Mouse (Mus musculus): ENCODE measurements at regions not wholly inside any gene's neighbourhood (a gene's known extent, or its start where the extent isn't known, plus 50 kb on each side); places are given as distances from the start of the nearest gene placed in this dataset.
A peak's percentile ranks its signal among the peaks of the same experiment; 100 is the strongest.

DNA sequence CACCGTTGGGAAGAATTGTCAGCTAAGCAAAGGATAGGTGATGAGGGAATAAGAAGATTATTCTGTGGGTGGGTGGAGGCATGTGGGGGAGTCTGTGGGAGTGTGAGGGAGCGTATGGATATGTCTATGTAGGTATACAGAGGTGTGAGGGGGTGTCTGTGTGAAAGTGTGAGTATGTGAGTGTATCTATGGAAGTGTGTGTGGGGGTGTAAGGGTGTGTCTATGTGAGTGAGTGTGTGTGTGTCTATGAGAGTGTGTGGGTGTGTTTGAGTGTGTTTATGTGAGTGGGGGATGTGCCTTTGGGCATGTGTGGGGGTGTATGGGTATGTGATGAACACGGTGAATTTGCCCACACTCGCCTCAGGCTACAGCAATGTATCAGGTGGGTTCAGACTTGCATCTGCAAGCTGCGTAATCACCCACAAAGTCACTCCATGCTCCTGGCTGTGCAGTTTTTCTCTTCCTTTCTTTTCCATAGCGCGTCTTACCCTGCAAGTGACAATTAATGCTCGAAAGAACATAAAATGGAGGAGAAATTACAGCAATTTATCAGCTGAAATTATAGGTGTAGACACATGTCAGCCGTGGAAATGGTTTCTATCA lies 60.7 kb upstream of the Bhlhe23 start:
- H3K9me3 ChIP-seq (ENCODE audit: control insufficient read depth, low read length): no peaks in the 10 kb centered on the region
- 63% methylated on average over 9 of the region's 9 CpGs for WGBS
- DNase-seq (ENCODE audit: low spot score): no peak
- H3K4me3 ChIP-seq (ENCODE audit: low read depth, low read length): no peak overlapping the region
- no peak for TF ChIP-seq CTCF (IDR thresholded peaks at IDR 0.05; ENCODE audit: low read depth)
- TF ChIP-seq EP300 (optimal IDR thresholded peaks at IDR 0.05): no peak
- no peaks in the 10 kb centered on the region for H3K36me3 ChIP-seq (ENCODE audit: control insufficient read depth, insufficient read depth, low read length)
- no peaks in the 10 kb centered on the region for H3K27me3 ChIP-seq (ENCODE audit: control insufficient read depth, insufficient read depth, low read length)
- H3K4me1 ChIP-seq (replicated peaks; ENCODE audit: control insufficient read depth, insufficient read depth): no peaks in the 10 kb centered on the region
- ATAC-seq (ENCODE audit: low FRiP score, low TSS enrichment): no peak
- no peak overlapping the region for H3K9ac ChIP-seq (ENCODE audit: low read length)
- no peak overlapping the region for H3K27ac ChIP-seq (replicated peaks)
- no peak overlapping the region for H3K4me2 ChIP-seq (replicated peaks; ENCODE audit: low read depth)

- no peaks in the 10 kb centered on the region for H3K9me3 ChIP-seq (ENCODE audit: control insufficient read depth, low read length)
- H3K4me3 ChIP-seq (ENCODE audit: low read depth, low read length): no peak overlapping the region
- no peak overlapping the region for H3K27ac ChIP-seq (replicated peaks)
- no peaks in the 10 kb centered on the region for H3K36me3 ChIP-seq (ENCODE audit: control insufficient read depth, insufficient read depth, low read length)
- no peak overlapping the region for H3K9ac ChIP-seq (ENCODE audit: low read length)
- no peaks in the 10 kb centered on the region for H3K4me1 ChIP-seq (replicated peaks; ENCODE audit: control insufficient read depth, insufficient read depth)
- DNase-seq (ENCODE audit: low spot score) (no peak), ATAC-seq (ENCODE audit: low FRiP score, low TSS enrichment) (no peak)
- TF ChIP-seq EP300 (optimal IDR thresholded peaks at IDR 0.05) (no peak), CTCF (IDR thresholded peaks at IDR 0.05; ENCODE audit: low read depth) (no peak)
- H3K27me3 ChIP-seq (ENCODE audit: control insufficient read depth, insufficient read depth, low read length): no peaks in the 10 kb centered on the region
- H3K4me2 ChIP-seq (replicated peaks; ENCODE audit: low read depth): no peak overlapping the region
- WGBS: 56% methylated on average over 6 of the region's 6 CpGs
Observed at GRCm38 (mm10) chr2:180835936-180836602, 59.4 kb upstream of the Bhlhe23 start.

GRCm38 (mm10) chr2:180832711-180833110 lies 56.0 kb upstream of the Bhlhe23 start:
- Histone ChIP-seq H3K27me3 (ENCODE audit: control insufficient read depth, insufficient read depth, low read length) (no peaks in the 10 kb centered on the region), H3K4me1 (replicated peaks; ENCODE audit: control insufficient read depth, insufficient read depth) (no peaks in the 10 kb centered on the region), H3K4me3 (ENCODE audit: low read depth, low read length) (no peak overlapping the region), H3K9ac (ENCODE audit: low read length) (no peak overlapping the region), H3K4me2 (replicated peaks; ENCODE audit: low read depth) (no peak overlapping the region), H3K9me3 (ENCODE audit: control insufficient read depth, low read length) (no peaks in the 10 kb centered on the region), H3K36me3 (ENCODE audit: control insufficient read depth, insufficient read depth, low read length) (no peaks in the 10 kb centered on the region), H3K27ac (replicated peaks) (no peak overlapping the region)
- DNase-seq (ENCODE audit: low spot score) (no peak), ATAC-seq (ENCODE audit: low FRiP score, low TSS enrichment) (no peak)
- no peak for TF ChIP-seq EP300 (optimal IDR thresholded peaks at IDR 0.05)
- TF ChIP-seq CTCF (IDR thresholded peaks at IDR 0.05; ENCODE audit: low read depth): no peak
- WGBS: 89% methylated on average over 7 of the region's 7 CpGs

- no peak overlapping the region for H3K4me2 ChIP-seq (replicated peaks; ENCODE audit: low read depth)
- ATAC-seq (ENCODE audit: low FRiP score, low TSS enrichment): no peak
- H3K27ac ChIP-seq (replicated peaks): no peak overlapping the region
- DNase-seq (ENCODE audit: low spot score): no peak
- no peak overlapping the region for H3K4me3 ChIP-seq (ENCODE audit: low read depth, low read length)
- no peak overlapping the region for H3K9ac ChIP-seq (ENCODE audit: low read length)
- no peaks in the 10 kb centered on the region for H3K4me1 ChIP-seq (replicated peaks; ENCODE audit: control insufficient read depth, insufficient read depth)
- no peaks in the 10 kb centered on the region for H3K9me3 ChIP-seq (ENCODE audit: control insufficient read depth, low read length)
- WGBS: 23% methylated on average over 2 of the region's 2 CpGs
- H3K36me3 ChIP-seq (ENCODE audit: control insufficient read depth, insufficient read depth, low read length): no peaks in the 10 kb centered on the region
- H3K27me3 ChIP-seq (ENCODE audit: control insufficient read depth, insufficient read depth, low read length): no peaks in the 10 kb centered on the region
- TF ChIP-seq CTCF (IDR thresholded peaks at IDR 0.05; ENCODE audit: low read depth): no peak
- TF ChIP-seq EP300 (optimal IDR thresholded peaks at IDR 0.05): no peak
Observed at GRCm38 (mm10) chr2:180830607-180831006, 53.9 kb upstream of the Bhlhe23 start.

GRCm38 (mm10) chr2:180828086-180828485 lies 51.4 kb upstream of the Bhlhe23 start:
- no peaks in the 10 kb centered on the region for H3K27me3 ChIP-seq (ENCODE audit: control insufficient read depth, insufficient read depth, low read length)
- no peaks in the 10 kb centered on the region for H3K4me1 ChIP-seq (replicated peaks; ENCODE audit: control insufficient read depth, insufficient read depth)
- ATAC-seq (ENCODE audit: low FRiP score, low TSS enrichment) (no peak), DNase-seq (ENCODE audit: low spot score) (no peak)
- H3K36me3 ChIP-seq (ENCODE audit: control insufficient read depth, insufficient read depth, low read length): no peaks in the 10 kb centered on the region
- no peak overlapping the region for H3K4me3 ChIP-seq (ENCODE audit: low read depth, low read length)
- TF ChIP-seq CTCF (IDR thresholded peaks at IDR 0.05; ENCODE audit: low read depth) (no peak), EP300 (optimal IDR thresholded peaks at IDR 0.05) (no peak)
- H3K9ac ChIP-seq (ENCODE audit: low read length): no peak overlapping the region
- H3K9me3 ChIP-seq (ENCODE audit: control insufficient read depth, low read length): no peaks in the 10 kb centered on the region
- 75% methylated on average over 2 of the region's 2 CpGs for WGBS
- no peak overlapping the region for H3K27ac ChIP-seq (replicated peaks)
- H3K4me2 ChIP-seq (replicated peaks; ENCODE audit: low read depth): no peak overlapping the region

GRCm38 (mm10) chr2:180826742-180827141 lies 50.0 kb upstream of the Bhlhe23 start:
- ATAC-seq (ENCODE audit: low FRiP score, low TSS enrichment) (no peak), DNase-seq (ENCODE audit: low spot score) (no peak)
- H3K4me3 ChIP-seq (ENCODE audit: low read depth, low read length): no peak overlapping the region
- no peaks in the 10 kb centered on the region for H3K9me3 ChIP-seq (ENCODE audit: control insufficient read depth, low read length)
- TF ChIP-seq EP300 (optimal IDR thresholded peaks at IDR 0.05) (no peak), CTCF (IDR thresholded peaks at IDR 0.05; ENCODE audit: low read depth) (peak; percentile 12; the same call in 1 of the 2 replicates)
- no peak overlapping the region for H3K27ac ChIP-seq (replicated peaks)
- no peaks in the 10 kb centered on the region for H3K4me1 ChIP-seq (replicated peaks; ENCODE audit: control insufficient read depth, insufficient read depth)
- WGBS: 90% methylated on average over 1 of the region's 1 CpGs
- H3K27me3 ChIP-seq (ENCODE audit: control insufficient read depth, insufficient read depth, low read length): no peaks in the 10 kb centered on the region
- H3K36me3 ChIP-seq (ENCODE audit: control insufficient read depth, insufficient read depth, low read length): no peaks in the 10 kb centered on the region
- no peak overlapping the region for H3K9ac ChIP-seq (ENCODE audit: low read length)
- H3K4me2 ChIP-seq (replicated peaks; ENCODE audit: low read depth): no peak overlapping the region

Measured in stomach, postnatal 0 days (tissue).